Mouse (Mus musculus) B cell, adult 2 months (primary cell): ENCODE results near the gene Abl1.
A peak's percentile ranks its signal among the peaks of the same experiment; 100 is the strongest.

Experiments used
- DNase-seq, 2 experiments: peaks; one replicate each; pipeline ENCODE4 v3.0.0; 2022

Abl1 gene

DNA sequence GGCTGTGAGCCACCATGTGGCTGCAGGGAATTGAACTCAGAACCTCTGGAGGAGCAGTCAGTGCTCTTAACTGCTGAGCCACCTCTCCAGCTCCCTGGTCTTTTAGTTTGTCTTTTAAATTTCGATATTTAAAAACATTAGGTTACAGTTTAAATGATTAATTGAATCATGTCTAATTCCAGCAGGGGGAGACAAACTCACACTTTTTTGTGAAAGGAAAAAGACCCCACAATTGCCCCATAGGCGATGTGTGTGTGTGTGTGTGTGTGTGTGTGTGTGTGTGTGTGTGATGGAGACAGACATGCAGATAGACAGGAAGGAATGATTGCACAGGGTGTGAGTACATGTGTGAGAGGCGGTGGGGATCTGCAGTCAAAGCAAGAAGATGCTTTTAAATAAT is 100.1 kb downstream of the Abl1 start:
- no peak for DNase-seq

GRCm38 (mm10) chr2:31789215-31789614 is 101.0 kb downstream of the Abl1 start:
- DNase-seq: no peak

DNA sequence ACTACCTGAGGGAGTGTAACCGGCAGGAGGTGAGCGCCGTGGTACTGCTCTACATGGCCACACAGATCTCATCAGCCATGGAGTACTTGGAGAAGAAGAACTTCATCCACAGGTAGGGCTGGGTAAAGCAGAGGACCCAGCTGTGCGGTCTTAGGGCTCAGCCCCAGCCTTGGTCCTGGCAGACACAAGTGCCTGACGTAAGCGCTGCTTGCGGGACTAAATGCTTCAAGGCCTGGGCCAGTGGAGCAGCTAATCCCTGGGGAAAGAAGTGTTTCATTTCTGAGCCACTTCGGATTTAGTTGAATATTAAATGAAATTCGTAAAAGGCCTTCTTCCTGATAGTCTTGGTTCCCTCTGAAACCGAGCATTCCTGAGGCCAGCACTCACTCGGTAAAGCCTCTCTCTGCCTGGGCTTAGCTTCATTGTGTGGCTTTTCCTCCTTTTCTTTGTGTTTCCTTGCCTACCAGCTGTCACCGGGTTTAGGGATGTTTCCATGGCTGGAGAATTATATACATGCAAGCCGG is 102.6 kb downstream of the Abl1 start:
- DNase-seq: no peak

- no peak for DNase-seq
Observed at GRCm38 (mm10) chr2:31791260-31791659, 103.1 kb downstream of the Abl1 start.

DNA sequence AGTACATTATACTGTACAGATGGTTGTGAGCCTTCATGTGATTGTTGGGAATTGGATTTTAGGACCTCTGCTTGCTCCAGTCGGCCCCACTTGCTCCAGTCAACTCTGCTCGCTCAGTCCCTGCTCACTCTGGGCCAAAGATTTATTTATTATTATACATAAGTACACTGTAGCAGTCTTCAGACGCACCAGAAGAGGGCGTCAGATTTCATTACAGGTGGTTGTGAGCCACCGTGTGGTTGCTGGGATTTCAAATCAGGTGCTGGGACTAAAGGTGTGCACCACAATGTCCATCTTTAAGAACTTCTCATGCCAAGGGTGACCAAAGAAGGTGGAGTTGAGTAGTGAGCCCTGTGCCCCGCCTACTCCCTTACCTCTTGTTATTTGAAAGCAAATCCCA is 104.4 kb downstream of the Abl1 start:
- no peak for DNase-seq

- no peak for DNase-seq
Observed at GRCm38 (mm10) chr2:31796943-31797342, 108.8 kb downstream of the Abl1 start.

DNA sequence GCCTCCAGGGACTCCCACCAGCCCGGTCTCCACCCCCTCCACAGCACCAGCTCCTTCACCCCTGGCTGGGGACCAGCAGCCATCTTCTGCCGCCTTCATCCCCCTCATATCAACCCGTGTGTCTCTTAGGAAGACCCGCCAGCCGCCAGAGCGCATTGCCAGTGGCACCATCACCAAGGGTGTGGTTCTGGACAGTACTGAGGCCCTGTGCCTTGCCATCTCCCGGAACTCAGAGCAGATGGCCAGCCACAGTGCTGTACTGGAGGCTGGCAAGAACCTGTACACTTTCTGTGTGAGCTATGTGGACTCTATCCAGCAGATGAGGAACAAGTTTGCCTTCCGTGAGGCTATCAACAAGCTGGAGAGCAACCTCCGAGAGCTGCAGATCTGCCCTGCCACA is 113.2 kb downstream of the Abl1 start:
- DNase-seq: no peak

DNA sequence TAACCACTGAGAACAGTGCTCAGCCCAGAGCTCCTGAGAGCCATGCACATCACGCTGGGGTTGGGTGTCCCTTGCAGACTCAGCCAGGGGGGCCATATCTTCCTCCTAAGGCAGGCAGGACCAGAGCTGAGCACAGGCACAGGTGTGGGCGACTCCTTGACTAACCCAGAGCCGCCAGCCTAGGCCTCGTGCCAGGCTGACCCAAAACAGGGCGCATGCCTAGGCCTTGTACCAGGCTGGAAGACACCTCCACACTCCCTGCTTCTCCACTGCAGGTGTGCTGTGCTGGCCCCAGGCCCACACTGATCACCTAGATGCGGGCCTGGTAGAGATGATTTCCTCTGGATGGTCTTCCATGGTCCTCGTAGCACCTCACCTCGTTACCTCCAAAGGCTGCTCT is 114.6 kb downstream of the Abl1 start:
- no peak for DNase-seq

DNA sequence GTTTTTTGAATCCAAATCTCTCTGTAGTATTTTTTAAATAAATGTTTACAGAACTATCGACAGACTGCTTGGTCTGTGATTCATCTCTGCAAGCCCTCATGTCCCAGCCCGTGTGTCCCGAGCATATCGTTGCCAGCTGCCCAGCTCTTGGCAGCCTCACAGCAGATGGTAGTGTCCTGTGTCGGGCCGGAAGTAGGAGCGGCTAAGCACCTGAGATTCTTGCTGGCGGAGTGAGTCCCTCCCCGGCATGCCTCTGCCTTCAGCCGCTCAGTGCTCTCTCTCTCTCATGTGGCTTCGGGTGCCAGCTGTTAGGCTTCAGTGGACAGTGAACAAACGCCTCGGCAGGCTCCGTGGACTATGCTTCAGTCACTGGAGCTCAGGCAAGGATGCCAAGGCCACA is 115.3 kb downstream of the Abl1 start:
- no peak for DNase-seq

- DNase-seq: no peak
Observed at GRCm38 (mm10) chr2:31806639-31807382, 118.6 kb downstream of the Abl1 start.

- no peak for DNase-seq
Observed at GRCm38 (mm10) chr2:31808410-31809357, 120.5 kb downstream of the Abl1 start.

GRCm38 (mm10) chr2:31809358-31809740 is 121.2 kb downstream of the Abl1 start:
- no peak for DNase-seq

DNA sequence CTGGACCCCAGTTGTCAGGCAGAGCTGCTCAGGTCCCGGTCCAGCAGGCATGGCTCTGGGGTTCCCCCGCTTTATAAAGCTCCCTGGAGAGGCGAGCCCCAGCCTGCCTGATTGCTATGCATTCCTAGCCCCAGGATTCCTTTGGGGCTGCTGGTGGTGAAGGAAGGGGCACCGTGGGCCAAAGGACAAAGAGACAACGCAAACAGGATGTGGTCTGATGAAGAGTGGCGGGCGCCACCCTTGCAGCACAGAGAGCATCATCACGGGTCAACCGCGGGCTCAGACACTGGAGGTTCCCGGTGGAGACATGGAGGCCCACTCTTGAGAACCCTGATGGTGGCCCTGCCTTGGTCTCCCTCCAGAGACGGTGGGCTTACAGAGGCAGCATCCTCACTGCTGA is 122.3 kb downstream of the Abl1 start, which contains the start of gene Qrfp:
TSS of gene Qrfp (minus strand) at position 137 of the 400 bp plus-strand sequence.
- peak; percentile 47 to 52 for DNase-seq

DNA sequence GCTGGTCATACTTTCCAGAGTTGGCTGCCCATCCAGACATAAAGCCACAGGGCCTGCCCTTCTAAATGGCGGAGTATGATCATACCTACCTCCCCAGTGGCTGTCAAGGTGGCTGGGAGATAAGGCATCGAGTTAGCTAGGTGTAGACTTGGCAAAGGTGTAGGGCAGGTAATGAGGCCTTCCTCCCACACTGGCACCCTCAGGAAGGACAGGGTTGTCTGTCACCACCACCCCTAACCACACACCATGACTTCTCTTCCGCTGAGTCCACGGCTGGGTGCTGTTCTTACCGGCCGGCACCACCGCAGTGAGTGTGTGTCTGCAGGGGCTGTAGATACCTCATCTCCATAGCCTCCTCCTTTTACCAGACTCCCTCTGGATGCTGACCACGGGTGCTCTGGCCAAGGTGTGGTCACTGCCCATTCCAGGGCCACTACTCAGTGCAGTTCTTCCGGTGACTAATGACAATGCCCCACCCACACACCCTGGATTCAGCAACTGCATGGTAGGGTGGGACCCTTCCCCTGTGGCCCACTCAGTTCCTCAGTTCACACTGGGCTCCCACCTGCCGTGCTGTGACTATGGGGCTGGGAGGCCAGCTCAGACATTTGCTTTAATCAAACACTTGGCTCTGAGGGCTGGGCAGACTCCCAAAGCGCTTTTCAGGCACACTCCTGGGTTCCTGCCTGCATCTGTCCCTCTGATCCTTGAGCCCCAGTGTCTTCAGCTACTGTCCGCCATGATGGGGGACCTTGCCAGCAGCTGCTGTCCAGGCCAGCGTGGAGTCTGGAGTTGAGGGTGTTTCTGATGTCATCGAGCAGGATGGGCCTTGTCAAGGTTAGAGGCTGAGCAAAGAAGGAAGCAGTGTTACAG is 123.1 kb downstream of the Abl1 start:
- DNase-seq: peak; percentile 43 to 59

DNA sequence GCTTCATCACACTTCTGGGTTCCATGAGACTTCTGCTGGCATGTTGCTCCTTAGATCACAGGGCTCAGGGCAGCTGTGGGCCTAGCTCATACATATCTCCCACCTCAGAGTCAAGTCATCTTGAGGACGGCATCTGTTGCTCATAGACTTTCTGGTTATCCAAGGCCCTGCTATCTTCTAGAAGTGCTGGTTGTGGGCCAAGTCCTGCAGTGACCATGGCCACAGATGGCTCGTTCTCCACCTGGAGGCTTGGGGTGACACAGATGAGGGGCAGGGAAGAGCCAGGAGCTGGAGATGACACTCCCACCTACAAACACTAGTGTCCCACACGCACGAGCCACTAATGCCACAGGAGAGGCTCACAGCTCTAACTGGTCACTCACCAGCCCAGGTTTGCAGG is 125.5 kb downstream of the Abl1 start:
- DNase-seq: no peak

DNA sequence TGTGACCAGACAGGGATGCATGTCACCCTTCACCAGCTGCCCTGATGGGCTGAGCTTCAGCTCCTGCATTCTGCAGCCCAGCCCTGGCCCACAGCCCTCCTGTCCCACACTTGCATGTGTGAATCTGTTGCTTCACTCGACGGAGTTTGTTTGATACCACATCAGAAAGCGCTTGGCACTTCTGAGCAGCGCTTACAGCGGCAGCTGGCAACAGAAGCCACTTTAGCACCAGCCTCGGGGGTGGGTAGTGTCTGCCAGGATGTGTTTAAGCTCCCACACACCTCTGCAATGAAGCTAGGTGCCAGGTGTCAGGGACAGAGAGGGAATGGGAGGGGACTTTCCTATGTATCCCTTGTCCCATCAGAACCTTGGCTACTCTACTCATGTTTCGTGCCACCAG is 126.5 kb downstream of the Abl1 start:
- DNase-seq: no peak

DNA sequence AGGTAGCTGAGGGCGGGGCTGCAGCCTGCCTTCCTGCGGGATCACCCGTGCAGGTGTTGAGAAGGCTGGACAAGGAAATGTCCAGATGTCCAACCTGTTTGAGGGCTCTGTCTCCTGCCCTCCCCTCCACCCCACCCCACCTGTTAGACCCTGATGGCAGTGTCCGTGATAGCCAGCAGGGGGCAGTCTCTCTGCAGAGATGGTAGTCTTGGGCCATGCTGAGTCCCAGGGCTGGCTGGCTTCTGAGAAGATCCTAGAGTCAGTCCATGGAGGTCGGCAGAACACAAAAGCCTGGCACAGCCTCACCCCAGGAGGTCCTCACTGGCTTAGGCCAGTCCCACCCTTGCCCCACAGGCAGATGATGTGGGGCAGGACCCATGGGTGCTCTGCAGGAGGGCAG is 127.2 kb downstream of the Abl1 start:
- peak; percentile 88 to 89 for DNase-seq

- DNase-seq: peak; percentile 94 to 96
Observed at GRCm38 (mm10) chr2:31822524-31823371, 134.6 kb downstream of the Abl1 start.

- DNase-seq: peak; percentile 71 to 72
Observed at GRCm38 (mm10) chr2:31823933-31824730, 136.0 kb downstream of the Abl1 start.

GRCm38 (mm10) chr2:31825469-31825911 is 137.3 kb downstream of the Abl1 start:
- DNase-seq: no peak
